Comparison of ENCODE assay signal across 19 mouse cellular contexts in genomic region chr7:138153455-138154167, GRCm38 (mm10).
DNase-seq lines count a peak whose midpoint lies in the region; ATAC-seq and TF ChIP-seq lines count a peak whose summit lies in the region.
"Had no signal": no experiment of that assay in that cellular context is flagged by ENCODE, and none has a peak within 500 bp of the region (broad histone marks: within the 10 kb centered on the region; RNA-seq: fewer than 3 reads in every experiment).

No protein-coding gene starts in this region.

- TF ChIP-seq CTCF in forebrain, postnatal 0 days (IDR thresholded peaks at IDR 0.05; ENCODE audit: low read depth), result no peak

- no peaks in the 10 kb centered on the region for H3K9me3 ChIP-seq in forebrain, postnatal 0 days (ENCODE audit: low read length)
- H3K9me3 ChIP-seq in forebrain, embryonic 15.5 days, result no peaks in the 10 kb centered on the region
- no peaks in the 10 kb centered on the region for H3K9me3 ChIP-seq in midbrain, embryonic 11.5 days (ENCODE audit: control insufficient read depth, low read length)
- H3K9me3 ChIP-seq in midbrain, embryonic 15.5 days, result no peaks in the 10 kb centered on the region
- H3K9me3 ChIP-seq: forebrain, embryonic 12.5 days; liver, embryonic 13.5 days; lung, embryonic 15.5 days had no signal

- H3K4me2 ChIP-seq in forebrain, postnatal 0 days (ENCODE audit: low read depth), result no peak overlapping the region
- H3K4me2 ChIP-seq in forebrain, embryonic 15.5 days (replicated peaks), result no peak overlapping the region
- no peak overlapping the region for H3K4me2 ChIP-seq in midbrain, embryonic 11.5 days
- H3K4me2 ChIP-seq in midbrain, embryonic 15.5 days, result no peak overlapping the region
- H3K4me2 ChIP-seq: forebrain, embryonic 12.5 days; liver, embryonic 13.5 days; lung, embryonic 15.5 days had no signal

- H3K9ac ChIP-seq in forebrain, postnatal 0 days, result no peak overlapping the region
- no peak overlapping the region for H3K9ac ChIP-seq in forebrain, embryonic 15.5 days (replicated peaks)
- no peak overlapping the region for H3K9ac ChIP-seq in midbrain, embryonic 11.5 days (ENCODE audit: low read length)
- H3K9ac ChIP-seq in midbrain, embryonic 15.5 days, result no peak overlapping the region
- H3K9ac ChIP-seq: forebrain, embryonic 12.5 days; liver, embryonic 13.5 days; lung, embryonic 15.5 days had no signal

- H3K36me3 ChIP-seq in forebrain, postnatal 0 days (ENCODE audit: insufficient read depth), result no peaks in the 10 kb centered on the region
- H3K36me3 ChIP-seq in forebrain, embryonic 15.5 days, result no peaks in the 10 kb centered on the region
- H3K36me3 ChIP-seq in midbrain, embryonic 11.5 days (ENCODE audit: control insufficient read depth, insufficient read depth, low read length), result no peaks in the 10 kb centered on the region
- no peaks in the 10 kb centered on the region for H3K36me3 ChIP-seq in midbrain, embryonic 15.5 days (replicated peaks)
- H3K36me3 ChIP-seq: forebrain, embryonic 12.5 days; liver, embryonic 13.5 days; lung, embryonic 15.5 days had no signal

- ATAC-seq in forebrain, postnatal 0 days, result peak; percentile 29; the same call in 1 of the 2 replicates
- no peak for ATAC-seq in forebrain, embryonic 15.5 days (replicated peaks)
- peak; percentile 84 for ATAC-seq in midbrain, embryonic 11.5 days (ENCODE audit: low FRiP score)
- ATAC-seq in midbrain, embryonic 15.5 days (replicated peaks), result no peak
- ATAC-seq: inflammation-experienced regulatory T-cells, adult 6 months had no signal

- no peaks in the 10 kb centered on the region for H3K4me1 ChIP-seq in forebrain, postnatal 0 days (ENCODE audit: insufficient read depth)
- no peaks in the 10 kb centered on the region for H3K4me1 ChIP-seq in forebrain, embryonic 15.5 days
- peaks cover 5% of the 10 kb centered on the region; the same call in 1 of the 2 replicates for H3K4me1 ChIP-seq in midbrain, embryonic 11.5 days (ENCODE audit: control insufficient read depth, insufficient read depth, low read length)
- peaks cover 3% of the 10 kb centered on the region; the same call in 1 of the 2 replicates for H3K4me1 ChIP-seq in midbrain, embryonic 15.5 days
- H3K4me1 ChIP-seq: liver, embryonic 13.5 days; lung, embryonic 15.5 days had no signal

- 28% methylated on average over 4 of the region's 4 CpGs for WGBS in forebrain, postnatal 0 days
- 35% methylated on average over 4 of the region's 4 CpGs for WGBS in forebrain, embryonic 15.5 days
- WGBS in midbrain, embryonic 11.5 days, result 41% methylated on average over 4 of the region's 4 CpGs
- WGBS in midbrain, embryonic 15.5 days, result 34% methylated on average over 4 of the region's 4 CpGs

- no peak overlapping the region for H3K4me3 ChIP-seq in forebrain, postnatal 0 days (ENCODE audit: low read depth, low read length)
- H3K4me3 ChIP-seq in forebrain, embryonic 15.5 days, result no peak overlapping the region
- H3K4me3 ChIP-seq in midbrain, embryonic 11.5 days (ENCODE audit: low read depth, low read length), result no peak overlapping the region
- H3K4me3 ChIP-seq in midbrain, embryonic 15.5 days, result no peak overlapping the region
- H3K4me3 ChIP-seq: forebrain, embryonic 12.5 days; left cerebral cortex, adult 2 months; liver, embryonic 13.5 days; lung, embryonic 15.5 days had no signal

- H3K27ac ChIP-seq in forebrain, postnatal 0 days (ENCODE audit: low read depth, low read length), result no peak overlapping the region
- no peak overlapping the region for H3K27ac ChIP-seq in forebrain, embryonic 15.5 days (replicated peaks)
- H3K27ac ChIP-seq in midbrain, embryonic 11.5 days (ENCODE audit: low read depth, low read length), result peak overlapping the region; percentile 37
- H3K27ac ChIP-seq in midbrain, embryonic 15.5 days, result no peak overlapping the region
- H3K27ac ChIP-seq: forebrain, embryonic 12.5 days; left cerebral cortex, adult 2 months; liver, embryonic 13.5 days; lung, embryonic 15.5 days; macrophage had no signal

- DNase-seq in forebrain, postnatal 0 days, result peak; percentile 58
- DNase-seq in midbrain, embryonic 11.5 days (ENCODE audit: low spot score, missing footprints), result peak; percentile 90
- peak; percentile 11 for DNase-seq in WW6 (ENCODE audit: low read depth, low spot score)
- peak; percentile 27 for DNase-seq in mesoderm, embryonic 11.5 days (ENCODE audit: low read depth, low spot score)
- DNase-seq in spleen, postnatal 14 days (ENCODE audit: low spot score in 2 of 2), result no peak
- no peak for DNase-seq in layer of hippocampus, postnatal 14 days (ENCODE audit: low spot score in 2 of 2)
- DNase-seq: adrenal gland, postnatal 10 days; cerebellum, adult 18-20 months; heart, postnatal 4 days; kidney, adult 8-10 months; liver, embryonic 13.5 days; right cerebral cortex, adult 18-20 months had no signal

- H3K27me3 ChIP-seq in forebrain, postnatal 0 days (ENCODE audit: insufficient read depth, low read length), result no peaks in the 10 kb centered on the region
- no peaks in the 10 kb centered on the region for H3K27me3 ChIP-seq in forebrain, embryonic 15.5 days
- no peaks in the 10 kb centered on the region for H3K27me3 ChIP-seq in midbrain, embryonic 11.5 days (ENCODE audit: control insufficient read depth, insufficient read depth, low read length)
- no peaks in the 10 kb centered on the region for H3K27me3 ChIP-seq in midbrain, embryonic 15.5 days (replicated peaks)
- H3K27me3 ChIP-seq: forebrain, embryonic 12.5 days; liver, embryonic 13.5 days; lung, embryonic 15.5 days had no signal

Comparison
In these comparisons a context has a peak if more than half of its experiments do, and no peak if none do; other contexts are left out.
1. ATAC-seq: peak in forebrain, postnatal 0 days (single experiment) and midbrain, embryonic 11.5 days (single experiment); none in forebrain, embryonic 15.5 days (single experiment) and midbrain, embryonic 15.5 days (single experiment).
2. DNase-seq: peak in forebrain, postnatal 0 days (single experiment), midbrain, embryonic 11.5 days (single experiment), WW6 (single experiment) and mesoderm, embryonic 11.5 days (single experiment); none in spleen, postnatal 14 days (0 of 2) and layer of hippocampus, postnatal 14 days (0 of 2).